Mouse (Mus musculus) heart, embryonic 14.5 days (tissue): ENCODE measurements around the gene Dok3. TPM values are rescaled to one million over a fixed set of nuclear protein-coding genes. Genes with fewer than 3 reads are reported as not detected.

Experiments used
- ATAC-seq: fragments of 200-750 bp; cut with Nextera tagmentation; 2 replicates; pipeline ENCODE4 v1.8.0; 2017; ENCODE audit warnings: low read depth, moderate TSS enrichment; ENCODE audit not compliant: insufficient number of reproducible peaks, insufficient read depth, low FRiP score
- H3K27ac ChIP-seq, 2 experiments: fragments of 200-500 bp in 1 of 2; fragments of 300-500 bp in 1 of 2; sonication (generic) in 1 of 2; replicated peaks in 1 of 2; 2 replicates each; pipeline ENCODE4 v1.5.1; 2012 to 2014; ENCODE audit warnings: low read depth in 2 of 2, low read length in 2 of 2, control low read depth in 1 of 2, mild to moderate bottlenecking in 1 of 2, mixed read lengths in 1 of 2; ENCODE audit not compliant: control insufficient read depth in 1 of 2, insufficient read depth in 1 of 2
- H3K27me3 ChIP-seq: fragments of 300-500 bp; sonication (generic); 2 replicates; pipeline ENCODE4 v1.6.1; 2014; ENCODE audit warnings: mild to moderate bottlenecking, low read length, control low read depth; ENCODE audit not compliant: control insufficient read depth, insufficient read depth
- H3K36me3 ChIP-seq: fragments of 300-500 bp; sonication (generic); 2 replicates; pipeline ENCODE4 v1.6.1; 2014; ENCODE audit warnings: mild to moderate bottlenecking, control low read depth, low read length, mixed read lengths; ENCODE audit not compliant: control insufficient read depth, insufficient read depth
- H3K4me1 ChIP-seq, 2 experiments: fragments of 200-500 bp in 1 of 2; fragments of 300-500 bp in 1 of 2; sonication (generic) in 1 of 2; 2 replicates each; pipeline ENCODE4 v1.6.1; 2012 to 2014; ENCODE audit warnings: low read length in 2 of 2, control low read depth in 1 of 2, mixed read lengths in 1 of 2; ENCODE audit not compliant: control insufficient read depth in 2 of 2, insufficient read depth in 2 of 2
- H3K4me2 ChIP-seq: fragments of 300-500 bp; sonication (generic); 2 replicates; pipeline ENCODE4 v1.6.1; 2014; ENCODE audit warnings: mild to moderate bottlenecking, low read length
- H3K4me3 ChIP-seq, 2 experiments: fragments of 200-500 bp in 1 of 2; fragments of 300-500 bp in 1 of 2; sonication (generic) in 1 of 2; 2 replicates each; pipeline ENCODE4 v1.5.1; 2012 to 2014; ENCODE audit warnings: low read length in 2 of 2, mild to moderate bottlenecking in 2 of 2, control low read depth in 1 of 2, low read depth in 1 of 2, moderate library complexity in 1 of 2; ENCODE audit not compliant: control insufficient read depth in 1 of 2, insufficient read depth in 1 of 2
- H3K9ac ChIP-seq: fragments of 300-500 bp; sonication (generic); 2 replicates; pipeline ENCODE4 v1.6.1; 2014; ENCODE audit warnings: mild to moderate bottlenecking, low read length
- H3K9me3 ChIP-seq: fragments of 300-500 bp; sonication (generic); 2 replicates; pipeline ENCODE4 v1.6.1; 2016; ENCODE audit warnings: low read length, control low read depth; ENCODE audit not compliant: control insufficient read depth
- WGBS: fragments of 180-500 bp; shearing (Covaris S2); extraction: QIAGEN DNeasy Blood & Tissue Kit; methylation state at CpG from one replicate; pipeline ENCODE4 v1.1.7; 2014; 5-methylcytosine and 5-hydroxymethylcytosine counted together
- polyA plus RNA-seq: library from polyadenylated mRNA; unstranded; fragments of >200 nt; fragmentation: Nextera tagmentation; extraction: Ambion mirVana; gene quantifications from 2 replicates; pipeline ENCODE4 v1.2.1, GENCODE M21; 2014

The Dok3 gene
- polyA plus RNA-seq, 1 experiment from 2014 or later = 1.3 TPM

DNA sequence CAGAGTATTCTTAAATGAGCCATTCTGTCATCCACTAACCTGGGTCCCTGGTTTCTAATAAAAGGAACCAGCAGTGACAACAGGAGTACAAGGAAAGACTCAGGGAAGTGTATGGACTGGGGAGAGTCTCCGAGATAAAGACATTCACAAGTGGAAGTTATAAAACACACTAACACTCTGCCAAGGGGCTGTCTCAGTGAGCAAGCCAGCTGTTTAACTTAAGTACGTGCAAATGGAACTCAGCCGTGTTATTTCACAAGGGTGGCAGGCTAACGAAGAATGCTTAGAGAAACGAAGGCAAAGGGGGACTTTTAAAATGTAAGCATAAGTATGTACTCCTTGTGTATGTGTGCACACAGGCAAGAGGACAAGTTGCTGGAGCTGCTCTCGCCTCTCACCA is 28.4 kb upstream of the Dok3 start:
- ATAC-seq = no peak
- no peak overlapping the region for H3K9ac ChIP-seq
- H3K4me1 ChIP-seq = 0 out of 4 replicates have a peak, but pooled peaks cover 0 to 3% of the 10 kb centered on the region in 2 experiments
- H3K9me3 ChIP-seq = no peaks in the 10 kb centered on the region
- no peaks in the 10 kb centered on the region for H3K27me3 ChIP-seq
- H3K36me3 ChIP-seq = peaks cover 48% of the 10 kb centered on the region
- WGBS = 79% methylated on average over 6 of the region's 6 CpGs
- no peak overlapping the region for H3K4me3 ChIP-seq
- no peak overlapping the region for H3K27ac ChIP-seq
- H3K4me2 ChIP-seq = no peak overlapping the region

DNA sequence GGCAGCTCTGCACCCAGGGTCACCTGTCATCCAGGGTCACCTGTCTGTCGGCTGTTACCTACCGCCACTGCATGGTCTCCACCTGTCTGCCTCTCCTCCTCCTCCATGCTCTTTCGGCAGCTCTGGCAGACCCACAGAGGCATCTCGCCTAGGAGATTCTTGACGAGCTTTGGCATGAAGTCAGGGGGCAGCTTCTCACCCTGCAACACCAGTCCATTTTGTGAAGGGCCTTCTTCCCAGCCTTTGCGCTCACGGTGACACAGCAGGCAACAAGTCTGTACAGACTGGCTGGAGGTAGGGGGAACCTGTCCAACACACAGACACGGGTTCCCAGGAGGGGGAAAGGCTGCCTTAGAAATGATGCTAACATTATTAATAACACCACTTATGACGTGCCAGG is 26.8 kb upstream of the Dok3 start:
- H3K36me3 ChIP-seq = peaks cover 57% of the 10 kb centered on the region
- no peak overlapping the region for H3K27ac ChIP-seq
- no peak overlapping the region for H3K9ac ChIP-seq
- ATAC-seq = no peak
- WGBS = 88% methylated on average over 9 of the region's 9 CpGs
- H3K4me3 ChIP-seq = no peak overlapping the region
- 0 out of 4 replicates have a peak, but pooled peaks cover 0 to 3% of the 10 kb centered on the region in 2 experiments for H3K4me1 ChIP-seq
- no peaks in the 10 kb centered on the region for H3K27me3 ChIP-seq
- no peaks in the 10 kb centered on the region for H3K9me3 ChIP-seq
- no peak overlapping the region for H3K4me2 ChIP-seq

- 84% methylated on average over 15 of the region's 15 CpGs for WGBS
- Histone ChIP-seq H3K4me1 (no peaks in the 10 kb centered on the region), H3K9me3 (no peaks in the 10 kb centered on the region), H3K27ac (no peak overlapping the region), H3K9ac (no peak overlapping the region), H3K27me3 (no peaks in the 10 kb centered on the region), H3K36me3 (peaks cover 94% of the 10 kb centered on the region), H3K4me3 (no peak overlapping the region), H3K4me2 (no peak overlapping the region)
- no peak for ATAC-seq
Measured at GRCm38 (mm10) chr13:55549061-55549460, 20.0 kb upstream of the Dok3 start.

GRCm38 (mm10) chr13:55548426-55548825 is 19.3 kb upstream of the Dok3 start:
- Histone ChIP-seq H3K36me3 (peaks cover 94% of the 10 kb centered on the region), H3K27me3 (no peaks in the 10 kb centered on the region), H3K27ac (no peak overlapping the region), H3K4me1 (no peaks in the 10 kb centered on the region), H3K9ac (no peak overlapping the region), H3K4me2 (no peak overlapping the region), H3K9me3 (no peaks in the 10 kb centered on the region), H3K4me3 (no peak overlapping the region)
- WGBS = 74% methylated on average over 5 of the region's 5 CpGs
- ATAC-seq = no peak

- Histone ChIP-seq H3K4me1 (no peaks in the 10 kb centered on the region), H3K36me3 (peaks cover 94% of the 10 kb centered on the region), H3K9me3 (no peaks in the 10 kb centered on the region), H3K27me3 (no peaks in the 10 kb centered on the region), H3K4me3 (no peak overlapping the region), H3K4me2 (no peak overlapping the region), H3K9ac (no peak overlapping the region), H3K27ac (no peak overlapping the region)
- WGBS = 84% methylated on average over 2 of the region's 2 CpGs
- no peak for ATAC-seq
Measured at GRCm38 (mm10) chr13:55547916-55548315, 18.8 kb upstream of the Dok3 start.

DNA sequence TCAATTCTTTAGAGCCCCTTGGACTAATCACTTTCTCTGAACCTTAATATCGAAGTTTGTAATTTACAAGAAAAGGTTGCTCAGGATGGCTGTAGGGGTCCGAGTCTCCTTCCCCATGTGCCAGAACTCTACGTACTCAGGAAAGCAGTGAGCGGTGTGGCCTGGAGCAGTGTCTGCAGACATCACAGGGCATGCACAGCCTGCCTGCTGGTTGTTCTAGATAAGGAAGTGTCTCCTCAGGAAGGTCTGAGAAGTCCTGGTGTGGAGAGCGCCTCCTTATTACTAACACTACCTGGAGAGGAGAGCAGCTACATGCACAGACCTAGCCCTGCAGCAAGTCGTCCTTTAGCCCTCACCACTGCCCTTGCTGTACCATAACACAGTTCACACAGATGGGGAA is 15.7 kb upstream of the Dok3 start:
- no peaks in the 10 kb centered on the region for H3K27me3 ChIP-seq
- H3K9ac ChIP-seq = no peak overlapping the region
- H3K4me2 ChIP-seq = no peak overlapping the region
- WGBS = 80% methylated on average over 6 of the region's 6 CpGs
- no peak overlapping the region for H3K27ac ChIP-seq
- H3K9me3 ChIP-seq = no peaks in the 10 kb centered on the region
- H3K36me3 ChIP-seq = peaks cover 96% of the 10 kb centered on the region
- ATAC-seq = no peak
- no peak overlapping the region for H3K4me3 ChIP-seq
- no peaks in the 10 kb centered on the region for H3K4me1 ChIP-seq

- Histone ChIP-seq H3K4me2 (no peak overlapping the region), H3K9ac (no peak overlapping the region), H3K27me3 (no peaks in the 10 kb centered on the region), H3K27ac (no peak overlapping the region), H3K4me1 (no peaks in the 10 kb centered on the region), H3K4me3 (no peak overlapping the region), H3K9me3 (no peaks in the 10 kb centered on the region), H3K36me3 (peaks cover 96% of the 10 kb centered on the region)
- ATAC-seq = no peak
- WGBS = 86% methylated on average over 8 of the region's 8 CpGs
Measured at GRCm38 (mm10) chr13:55543447-55543846, 14.4 kb upstream of the Dok3 start.

DNA sequence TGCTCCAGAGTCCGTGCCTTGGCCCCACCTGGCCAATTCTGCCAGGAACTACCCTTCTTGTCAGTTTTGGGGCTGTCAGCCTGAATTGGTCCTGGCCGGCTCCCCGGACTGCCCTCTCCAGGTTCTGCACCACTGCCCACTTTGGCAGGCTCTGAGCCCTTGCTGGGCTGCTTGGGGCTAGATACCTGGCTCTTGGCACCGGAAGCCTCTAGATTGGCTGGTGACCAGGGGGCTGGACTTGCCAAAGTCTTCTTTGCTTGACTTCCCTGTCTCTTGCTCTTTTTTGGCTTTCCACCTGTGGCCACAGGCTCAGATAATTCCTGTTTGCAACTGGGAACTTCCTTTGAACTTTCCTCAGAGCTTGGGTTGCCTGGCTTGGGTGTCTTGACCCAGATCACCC is 13.8 kb upstream of the Dok3 start:
- H3K27ac ChIP-seq = no peak overlapping the region
- H3K9me3 ChIP-seq = no peaks in the 10 kb centered on the region
- H3K4me3 ChIP-seq = no peak overlapping the region
- no peak overlapping the region for H3K4me2 ChIP-seq
- no peaks in the 10 kb centered on the region for H3K27me3 ChIP-seq
- H3K4me1 ChIP-seq = no peaks in the 10 kb centered on the region
- peaks cover 100% of the 10 kb centered on the region for H3K36me3 ChIP-seq
- no peak for ATAC-seq
- no peak overlapping the region for H3K9ac ChIP-seq
- WGBS = 91% methylated on average over 4 of the region's 4 CpGs
